Mouse (Mus musculus): Measurements from ENCODE around the gene Kmt2a. TPM values are rescaled to one million over a fixed set of nuclear protein-coding genes. Genes with fewer than 3 reads are reported as not detected.
A peak's percentile ranks its signal among the peaks of the same experiment; 100 is the strongest.

The Kmt2a gene
- total RNA-seq, 4 experiments from 2014 or later: 64.3 to 102 (median 73.5) TPM

DNA sequence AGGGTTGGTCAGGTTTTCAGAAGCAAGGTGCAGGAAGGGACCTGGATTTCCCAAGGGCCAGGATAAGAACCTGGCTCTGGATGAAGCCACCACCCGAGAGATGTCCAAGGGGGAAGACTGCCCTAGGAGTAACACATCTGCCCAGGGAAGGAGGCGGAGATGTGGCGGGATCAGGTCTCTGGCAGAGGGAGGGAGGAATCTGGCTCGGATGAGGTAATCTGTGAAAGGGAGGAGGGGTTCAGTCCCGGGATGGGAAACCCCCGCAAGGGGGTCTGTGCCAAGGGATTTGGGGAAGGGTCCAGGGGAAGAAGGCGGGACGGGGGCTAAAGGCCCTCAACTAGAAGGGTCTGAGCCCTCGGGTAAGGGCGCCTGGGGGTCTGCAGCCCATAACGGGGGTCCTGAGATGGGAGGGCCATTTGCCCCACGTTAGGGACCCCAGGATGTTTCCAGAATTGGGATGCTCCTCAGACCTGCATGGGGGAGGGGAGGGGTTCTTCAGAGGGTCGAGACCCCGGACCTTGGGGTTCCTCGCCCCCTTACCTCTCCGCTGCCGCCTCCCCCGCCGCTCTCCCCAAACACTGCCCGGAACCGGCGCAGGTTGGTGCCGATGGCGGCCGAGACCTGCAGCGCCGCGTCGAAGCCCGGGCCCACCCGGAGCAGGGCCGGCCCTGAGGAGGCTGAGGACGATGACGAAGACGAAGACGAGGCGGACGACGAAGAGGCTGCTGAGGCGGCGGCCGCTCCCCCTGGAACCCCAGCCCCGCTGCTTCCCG lies 601 bp downstream of the Kmt2a start:
- DNase-seq (ENCODE audit: low spot score in 2 of 2): peak in 1 of 2 experiments; percentile 33

DNA sequence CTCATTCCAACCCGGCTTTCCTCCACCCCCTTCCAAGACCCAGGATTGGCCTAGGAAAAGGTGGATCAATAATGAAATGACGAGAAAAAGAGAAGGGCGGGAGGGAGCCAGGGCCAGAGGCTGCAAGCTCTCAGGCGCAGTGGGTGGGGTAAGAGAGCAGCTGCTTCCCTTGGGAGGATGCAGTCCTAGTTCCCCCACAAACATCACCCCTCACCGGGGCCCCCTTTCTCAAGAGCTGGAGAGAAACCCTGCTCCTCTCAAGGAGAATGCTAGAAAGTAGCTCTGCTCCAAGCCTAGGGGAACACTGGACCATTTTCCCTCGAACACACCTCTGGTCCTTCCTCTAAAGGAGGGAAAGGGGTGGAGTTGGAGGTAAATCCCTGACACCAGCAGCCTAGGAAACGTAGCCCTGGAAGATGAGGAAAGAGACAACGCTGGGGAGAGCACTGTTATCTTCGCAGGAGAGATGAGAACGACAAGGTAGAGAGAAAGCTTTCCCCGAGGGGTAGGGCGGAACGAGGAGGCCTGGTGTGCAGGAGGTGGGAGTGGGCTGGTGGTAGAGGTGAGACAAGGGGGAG lies 1.3 kb downstream of the Kmt2a start:
- no peak for DNase-seq (ENCODE audit: low spot score in 2 of 2)

GRCm38 (mm10) chr9:44878776-44879500 lies 2.2 kb downstream of the Kmt2a start:
- DNase-seq (ENCODE audit: low spot score in 2 of 2): no peak

- no peak for DNase-seq (ENCODE audit: low spot score in 2 of 2)
Measured at GRCm38 (mm10) chr9:44877686-44878085, 3.4 kb downstream of the Kmt2a start.

DNA sequence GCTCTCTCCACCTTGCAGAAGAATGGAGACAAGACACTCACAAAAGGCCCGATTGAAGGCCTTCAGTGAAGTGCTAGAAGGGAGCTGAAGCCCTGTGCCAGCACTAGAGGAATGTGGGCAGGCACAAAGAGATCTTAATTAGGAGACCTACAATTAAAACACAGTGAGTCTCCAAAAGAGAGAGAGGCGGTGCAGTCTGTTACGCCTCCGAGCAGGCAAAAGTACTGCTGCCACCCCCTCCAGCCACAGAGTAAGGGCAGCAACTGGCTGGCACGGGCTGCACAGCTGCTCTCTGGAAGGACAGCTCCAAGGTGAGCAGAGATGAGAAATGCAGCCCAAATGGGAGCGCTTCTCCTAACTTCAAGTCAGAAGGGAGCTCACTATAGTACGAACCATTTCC lies 5.6 kb downstream of the Kmt2a start:
- peak in 1 of 2 experiments; percentile 47 for DNase-seq (ENCODE audit: low spot score in 2 of 2)

DNA sequence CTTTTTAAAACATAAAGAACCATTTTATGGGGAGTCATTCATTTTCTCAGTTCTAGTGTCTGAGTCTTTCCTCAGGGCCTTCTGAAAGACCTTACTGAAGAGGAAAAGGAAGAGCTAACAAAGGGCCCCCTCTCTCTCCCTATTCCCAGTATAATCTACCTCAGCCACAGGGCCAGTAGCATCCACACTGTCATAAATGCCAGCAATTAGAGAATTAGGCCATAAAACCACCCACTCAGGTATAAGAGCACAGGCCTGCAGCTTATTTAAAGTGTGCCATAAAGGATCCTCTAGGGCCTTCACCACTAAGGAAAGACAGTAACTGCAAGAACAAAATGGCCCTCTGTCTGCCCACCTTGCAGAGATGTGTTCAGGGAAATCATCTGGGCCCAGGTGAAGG lies 6.9 kb downstream of the Kmt2a start:
- no peak for DNase-seq (ENCODE audit: low spot score in 2 of 2)

- DNase-seq (ENCODE audit: low spot score in 2 of 2): no peak
Measured at GRCm38 (mm10) chr9:44873665-44874064, 7.4 kb downstream of the Kmt2a start.

DNA sequence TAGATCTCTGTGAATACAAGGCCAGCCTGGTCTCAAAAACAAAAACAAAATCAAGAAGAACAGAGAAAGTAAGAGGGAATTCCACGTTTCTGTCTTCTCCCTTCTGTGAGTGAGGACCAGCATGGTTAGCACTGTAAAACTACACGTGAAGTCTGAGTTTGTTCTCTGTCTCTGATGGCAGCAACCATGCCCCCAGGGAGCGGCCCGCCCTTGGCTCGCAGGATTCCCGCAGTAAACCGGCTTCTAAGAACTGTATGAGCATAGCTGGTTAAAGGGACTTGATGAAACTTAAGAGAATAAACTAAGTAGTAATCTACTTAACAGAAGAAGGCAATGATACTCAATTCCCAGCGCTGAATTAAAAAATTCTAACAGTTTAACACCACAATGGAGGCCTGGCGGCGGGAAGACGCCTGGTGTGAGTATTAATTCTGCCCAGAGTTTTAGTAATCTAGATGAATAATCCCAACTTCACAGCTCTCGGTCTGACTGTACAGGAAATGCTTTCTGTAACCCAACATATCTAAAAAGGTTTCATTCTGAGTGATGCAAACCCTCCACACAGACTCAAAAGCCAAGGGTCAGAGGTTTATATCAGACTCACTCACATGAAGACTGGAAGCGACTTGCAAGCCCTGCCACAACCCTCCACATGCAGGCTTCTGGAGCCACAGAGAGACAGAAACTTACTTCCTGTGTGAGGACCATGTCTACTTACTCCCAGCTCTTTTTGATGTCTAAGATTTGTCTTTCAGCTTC lies 12.6 kb downstream of the Kmt2a start:
- DNase-seq (ENCODE audit: low spot score in 2 of 2): no peak

GRCm38 (mm10) chr9:44867664-44868063 lies 13.4 kb downstream of the Kmt2a start:
- DNase-seq (ENCODE audit: low spot score in 2 of 2): no peak

DNA sequence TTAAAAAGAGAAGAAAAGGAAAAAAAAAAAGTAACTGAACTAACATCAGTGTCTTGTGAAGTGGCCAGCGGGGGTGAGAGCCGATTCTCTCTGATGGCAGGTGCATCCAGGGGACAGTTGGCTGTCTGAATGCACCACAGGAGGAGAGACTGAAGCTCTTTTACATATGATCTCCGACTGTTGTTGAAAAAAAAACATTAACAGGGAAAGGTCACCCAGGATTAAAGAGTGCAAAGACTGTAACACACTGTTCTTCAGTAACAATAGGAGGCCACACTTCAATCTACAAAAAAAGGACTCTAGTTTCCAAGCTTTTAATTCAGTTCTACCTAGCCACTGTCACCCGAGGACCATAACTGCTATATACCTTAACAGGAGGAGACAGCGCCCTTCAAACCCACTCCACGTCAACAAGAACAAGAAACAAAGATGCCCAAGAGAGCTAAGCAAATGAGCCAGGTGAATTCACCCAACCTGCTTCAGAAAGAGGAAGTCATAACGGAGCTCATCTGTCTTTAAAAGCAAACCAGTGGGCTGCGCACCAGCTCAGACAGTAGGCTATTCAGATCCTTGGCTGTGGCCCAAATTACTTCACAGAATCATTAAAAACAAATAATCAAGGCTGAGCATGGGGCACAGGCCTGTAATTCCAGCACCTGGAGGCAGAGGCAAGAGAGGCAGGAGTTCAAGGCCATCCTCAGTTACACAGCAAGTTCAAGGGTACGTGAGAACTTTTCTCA lies 14.4 kb downstream of the Kmt2a start:
- no peak for DNase-seq (ENCODE audit: low spot score in 2 of 2)

DNA sequence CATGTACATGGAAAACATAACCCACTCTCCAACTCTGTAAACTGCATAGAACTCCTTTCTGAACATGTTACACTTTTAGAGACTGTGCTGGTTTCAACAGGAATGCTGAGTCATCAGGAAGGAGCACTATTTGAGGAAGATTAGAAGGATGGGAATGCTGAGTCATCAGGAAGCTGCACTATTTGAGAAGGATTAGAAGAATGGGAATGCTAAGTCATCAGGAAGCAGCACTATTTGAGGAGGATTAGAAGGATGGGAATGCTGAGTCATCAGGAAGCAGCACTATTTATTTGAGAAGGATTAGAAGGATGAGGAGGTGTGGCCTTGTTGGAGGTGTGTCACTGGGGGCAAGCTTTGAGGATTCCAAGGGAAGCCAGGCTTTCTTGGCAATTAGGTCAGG lies 20.0 kb downstream of the Kmt2a start:
- no peak for DNase-seq (ENCODE audit: low spot score in 2 of 2)

- DNase-seq (ENCODE audit: low spot score in 2 of 2): no peak
Measured at GRCm38 (mm10) chr9:44858657-44859056, 22.4 kb downstream of the Kmt2a start.

GRCm38 (mm10) chr9:44857405-44857992 lies 23.6 kb downstream of the Kmt2a start:
- no peak for DNase-seq (ENCODE audit: low spot score in 2 of 2)

- no peak for DNase-seq (ENCODE audit: low spot score in 2 of 2)
Measured at GRCm38 (mm10) chr9:44855153-44855552, 25.9 kb downstream of the Kmt2a start.

GRCm38 (mm10) chr9:44847446-44847845 lies 33.6 kb downstream of the Kmt2a start:
- DNase-seq (ENCODE audit: low spot score in 2 of 2): no peak

DNA sequence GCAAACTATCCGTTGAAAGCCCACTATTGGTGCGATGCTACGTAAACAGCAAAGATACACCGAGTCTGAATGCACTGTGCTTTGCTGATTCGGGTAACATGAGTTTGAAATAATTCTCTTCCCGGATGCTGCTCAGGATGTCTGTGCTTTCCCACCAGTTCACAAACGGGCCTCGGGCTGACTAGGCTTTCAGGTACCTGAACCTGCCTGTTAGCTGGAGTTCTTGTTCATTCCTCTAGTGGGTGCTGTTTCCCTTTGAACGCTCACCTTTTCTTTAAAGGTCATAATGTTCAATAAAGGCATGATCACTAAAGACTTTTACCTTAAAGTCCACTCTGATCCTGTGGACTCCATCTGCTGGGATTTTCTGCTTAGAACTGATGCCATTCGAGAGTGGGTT lies 39.9 kb downstream of the Kmt2a start:
- DNase-seq (ENCODE audit: low spot score in 2 of 2): no peak

DNA sequence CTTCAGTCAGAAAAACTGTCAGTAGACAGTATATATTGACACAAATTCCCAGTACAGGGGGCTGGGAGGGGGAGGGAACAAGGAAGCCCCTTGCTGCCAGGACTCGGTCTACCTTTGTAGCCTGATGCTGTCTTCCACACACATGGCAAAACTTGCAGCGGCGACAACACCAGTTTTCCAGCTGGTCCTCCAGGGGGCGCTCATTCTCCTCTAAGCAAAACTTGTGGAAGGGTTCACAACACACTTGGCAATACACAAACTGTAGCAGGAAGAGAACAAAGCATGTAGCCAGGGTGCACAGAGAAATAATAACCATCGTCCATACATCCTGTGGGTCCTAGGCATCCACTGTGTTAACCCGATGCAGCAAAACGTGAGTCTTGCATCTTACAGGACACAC lies 44.7 kb downstream of the Kmt2a start:
- DNase-seq (ENCODE audit: low spot score in 2 of 2): peak; percentile 37

DNA sequence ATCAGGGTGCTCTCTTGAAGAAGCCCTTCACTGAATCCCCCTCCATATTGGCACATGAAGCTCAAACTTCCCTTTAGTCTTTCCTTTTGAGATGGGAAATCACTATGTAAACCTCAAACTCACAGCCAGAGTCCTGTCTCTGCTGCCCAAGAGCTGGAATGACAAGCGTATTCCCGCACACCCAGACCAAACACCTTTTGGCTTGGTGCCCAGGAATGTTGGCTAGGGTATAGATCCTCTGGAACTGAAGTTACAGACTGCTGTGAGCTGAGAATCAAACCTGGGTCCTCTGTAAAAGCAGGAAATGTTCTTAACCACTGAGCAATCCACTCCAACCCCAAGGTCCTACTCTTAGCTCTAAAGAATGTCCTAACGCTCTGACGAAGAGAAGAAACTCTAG lies 48.7 kb downstream of the Kmt2a start:
- DNase-seq (ENCODE audit: low spot score in 2 of 2): no peak

DNA sequence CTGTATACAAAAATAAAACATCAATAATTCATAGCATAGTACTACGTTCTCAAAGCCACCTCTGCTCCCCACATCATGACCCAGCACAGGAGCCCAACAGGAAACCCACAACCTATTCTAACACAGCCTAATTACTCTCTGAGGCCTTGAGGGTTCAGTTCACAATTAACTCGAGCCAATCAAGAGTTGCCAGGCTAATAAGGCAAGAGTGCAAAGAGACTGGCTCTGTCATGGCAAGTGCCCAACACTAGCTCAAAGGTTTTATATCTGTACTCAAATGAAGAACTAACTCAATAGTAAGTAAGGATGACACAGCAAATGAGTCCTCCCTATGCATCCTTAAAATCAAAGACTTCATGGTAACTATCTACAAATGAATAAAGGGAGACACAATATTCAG lies 50.6 kb downstream of the Kmt2a start:
- no peak for DNase-seq (ENCODE audit: low spot score in 2 of 2)

GRCm38 (mm10) chr9:44828944-44829343 lies 52.2 kb downstream of the Kmt2a start:
- peak in 1 of 2 experiments; percentile 50 for DNase-seq (ENCODE audit: low spot score in 2 of 2)

- no peak for DNase-seq (ENCODE audit: low spot score in 2 of 2)
Measured at GRCm38 (mm10) chr9:44826660-44827059, 54.4 kb downstream of the Kmt2a start.
